Mouse (Mus musculus) liver, embryonic 15.5 days (tissue): ENCODE data around the gene 9130213A22Rik. TPM values are rescaled to one million over a fixed set of nuclear protein-coding genes. Genes with fewer than 3 reads are reported as not detected.
A peak's percentile ranks its signal among the peaks of the same experiment; 100 is the strongest.

ENCODE experiments used
- ATAC-seq: fragments of 200-750 bp; cut with Nextera tagmentation; 2 replicates; pipeline ENCODE4 v1.8.0; 2017; ENCODE audit warnings: moderate number of reproducible peaks, mild to moderate bottlenecking, moderate library complexity; ENCODE audit not compliant: insufficient read depth
- H3K27ac ChIP-seq: fragments of 300-500 bp; sonication (generic); replicated peaks from 2 replicates; pipeline ENCODE4 v1.5.1; 2015; ENCODE audit warnings: mild to moderate bottlenecking, inconsistent platforms
- H3K27me3 ChIP-seq: fragments of 300-500 bp; sonication (generic); 2 replicates; pipeline ENCODE4 v1.6.1; 2015; ENCODE audit warnings: mild to moderate bottlenecking, inconsistent platforms
- H3K36me3 ChIP-seq: fragments of 300-500 bp; sonication (generic); replicated peaks from 2 replicates; pipeline ENCODE4 v1.6.1; 2015; ENCODE audit warnings: moderate library complexity, mild to moderate bottlenecking, inconsistent platforms
- H3K4me1 ChIP-seq: fragments of 300-500 bp; sonication (generic); replicated peaks from 2 replicates; pipeline ENCODE4 v1.6.1; 2015; ENCODE audit warnings: inconsistent platforms
- H3K4me2 ChIP-seq: fragments of 300-500 bp; sonication (generic); 2 replicates; pipeline ENCODE4 v1.6.1; 2015; ENCODE audit warnings: moderate library complexity, mild to moderate bottlenecking, inconsistent platforms
- H3K4me3 ChIP-seq: fragments of 300-500 bp; sonication (generic); replicated peaks from 2 replicates; pipeline ENCODE4 v1.5.1; 2015; ENCODE audit warnings: mild to moderate bottlenecking, inconsistent platforms
- H3K9ac ChIP-seq: fragments of 300-500 bp; sonication (generic); 2 replicates; pipeline ENCODE4 v1.6.1; 2015; ENCODE audit warnings: moderate library complexity, mild to moderate bottlenecking, inconsistent platforms
- H3K9me3 ChIP-seq: fragments of 300-500 bp; sonication (generic); replicated peaks from 2 replicates; pipeline ENCODE4 v1.6.1; 2016; ENCODE audit warnings: inconsistent platforms
- WGBS: fragments of 180-500 bp; shearing (Covaris S2); methylation state at CpG from one replicate; pipeline ENCODE4 v1.1.7; 2015; ENCODE audit warnings: mixed read lengths; ENCODE audit not compliant: insufficient replicate concordance; 5-methylcytosine and 5-hydroxymethylcytosine counted together
- polyA plus RNA-seq: library from polyadenylated mRNA; unstranded; fragments of >200 nt; fragmentation: Nextera tagmentation; extraction: Ambion mirVana; gene quantifications from 2 replicates; pipeline ENCODE4 v1.2.1, GENCODE M21; 2015

9130213A22Rik gene
- polyA plus RNA-seq, 1 experiment from 2014 or later: 0.07 TPM

GRCm38 (mm10) chr11:69123693-69124497 is 1.5 kb upstream of the 9130213A22Rik start:
- Histone ChIP-seq H3K9ac (peak overlapping the region; percentile 61), H3K4me3 (peak overlapping the region; percentile 70), H3K4me1 (peaks cover 68% of the 10 kb centered on the region), H3K36me3 (no peaks in the 10 kb centered on the region), H3K27me3 (peaks cover 69% of the 10 kb centered on the region), H3K27ac (peak overlapping the region; percentile 79), H3K9me3 (no peaks in the 10 kb centered on the region), H3K4me2 (peak overlapping the region; percentile 98)
- under 1% methylated on average over 31 of the region's 31 CpGs for WGBS
- ATAC-seq: peak; percentile 69

GRCm38 (mm10) chr11:69123056-69123692 is 785 bp upstream of the 9130213A22Rik start:
- Histone ChIP-seq H3K27me3 (peaks cover 66% of the 10 kb centered on the region), H3K4me3 (peak overlapping the region; percentile 70), H3K9me3 (no peaks in the 10 kb centered on the region), H3K36me3 (no peaks in the 10 kb centered on the region), H3K4me2 (peak overlapping the region; percentile 98), H3K9ac (peak overlapping the region; percentile 61), H3K27ac (peak overlapping the region; percentile 81), H3K4me1 (peaks cover 73% of the 10 kb centered on the region)
- under 1% methylated on average over 29 of the region's 29 CpGs for WGBS
- no peak for ATAC-seq

DNA sequence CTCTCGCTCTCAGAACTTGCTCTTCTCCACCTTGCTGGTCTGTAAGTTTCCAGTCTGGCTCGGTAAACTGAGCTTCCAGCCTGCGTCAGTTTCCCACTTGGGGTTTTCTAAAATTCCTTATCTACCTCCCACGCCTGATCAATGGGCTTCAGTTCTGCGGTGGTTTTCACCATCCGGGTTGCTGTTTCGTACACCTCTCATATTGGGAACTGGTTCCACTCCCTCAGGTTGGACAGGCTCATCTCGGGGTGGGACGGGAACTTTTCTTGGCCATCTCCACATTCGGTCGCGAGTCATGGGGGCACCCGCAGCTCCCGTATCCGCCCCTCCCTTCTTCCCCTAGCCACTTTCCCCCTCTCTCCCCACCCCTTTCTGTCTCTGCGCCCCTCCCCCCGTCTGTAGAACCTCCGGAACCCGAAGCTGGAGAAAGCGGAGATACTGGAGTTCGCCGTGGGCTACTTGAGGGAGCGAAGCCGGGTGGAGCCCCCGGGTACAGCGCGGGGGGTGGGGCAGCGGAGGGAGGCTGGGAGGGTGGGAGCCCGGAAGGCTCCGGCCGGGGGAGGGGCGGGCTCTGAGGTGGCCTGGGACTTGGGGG is 551 bp downstream of the 9130213A22Rik start:
- H3K4me1 ChIP-seq: peaks cover 86% of the 10 kb centered on the region
- H3K36me3 ChIP-seq: no peaks in the 10 kb centered on the region
- peaks cover 63% of the 10 kb centered on the region for H3K27me3 ChIP-seq
- H3K27ac ChIP-seq: peak overlapping the region; percentile 81; the same call in 1 of the 2 replicates
- no peaks in the 10 kb centered on the region for H3K9me3 ChIP-seq
- no peak for ATAC-seq
- peak overlapping the region; percentile 98 for H3K4me2 ChIP-seq
- peak overlapping the region; percentile 47 for H3K9ac ChIP-seq
- peak overlapping the region; percentile 70 for H3K4me3 ChIP-seq
- 1% methylated on average over 32 of the region's 32 CpGs for WGBS

- peaks cover 64% of the 10 kb centered on the region for H3K27me3 ChIP-seq
- H3K9me3 ChIP-seq: no peaks in the 10 kb centered on the region
- H3K27ac ChIP-seq: no peak overlapping the region
- no peaks in the 10 kb centered on the region for H3K36me3 ChIP-seq
- WGBS: under 1% methylated on average over 33 of the region's 33 CpGs
- H3K4me2 ChIP-seq: peak overlapping the region; percentile 98
- H3K4me1 ChIP-seq: peaks cover 80% of the 10 kb centered on the region
- ATAC-seq: no peak
- H3K4me3 ChIP-seq: peak overlapping the region; percentile 70
- H3K9ac ChIP-seq: peak overlapping the region; percentile 25; the same call in 1 of the 2 replicates
Measured at GRCm38 (mm10) chr11:69121001-69121740, 1.2 kb downstream of the 9130213A22Rik start.

GRCm38 (mm10) chr11:69120221-69121000 is 2.0 kb downstream of the 9130213A22Rik start, which contains the start of gene Hes7:
Gene Hes7, plus strand, starts transcription at chr11:69120404.
- Histone ChIP-seq H3K27me3 (peaks cover 70% of the 10 kb centered on the region), H3K36me3 (no peaks in the 10 kb centered on the region), H3K4me1 (peaks cover 72% of the 10 kb centered on the region), H3K4me3 (peak within 1 kb of the TSS; percentile 71), H3K4me2 (peak within 1 kb of the TSS; percentile 98), H3K9me3 (no peaks in the 10 kb centered on the region), H3K9ac (peak within 1 kb of the TSS; percentile 25; the same call in 1 of the 2 replicates), H3K27ac (no peak within 1 kb of the TSS)
- no peak for ATAC-seq
- whole genome bisulfite sequencing: 2% methylated on average over 27 of the region's 27 CpGs

GRCm38 (mm10) chr11:69119446-69120155 is 2.8 kb downstream of the 9130213A22Rik start:
- H3K27ac ChIP-seq: no peak overlapping the region
- 38% methylated on average over 14 of the region's 14 CpGs for WGBS
- no peaks in the 10 kb centered on the region for H3K9me3 ChIP-seq
- no peak for ATAC-seq
- H3K4me1 ChIP-seq: peaks cover 69% of the 10 kb centered on the region
- peak overlapping the region; percentile 98 for H3K4me2 ChIP-seq
- peaks cover 74% of the 10 kb centered on the region for H3K27me3 ChIP-seq
- H3K4me3 ChIP-seq: peak overlapping the region; percentile 71
- H3K36me3 ChIP-seq: no peaks in the 10 kb centered on the region
- no peak overlapping the region for H3K9ac ChIP-seq

DNA sequence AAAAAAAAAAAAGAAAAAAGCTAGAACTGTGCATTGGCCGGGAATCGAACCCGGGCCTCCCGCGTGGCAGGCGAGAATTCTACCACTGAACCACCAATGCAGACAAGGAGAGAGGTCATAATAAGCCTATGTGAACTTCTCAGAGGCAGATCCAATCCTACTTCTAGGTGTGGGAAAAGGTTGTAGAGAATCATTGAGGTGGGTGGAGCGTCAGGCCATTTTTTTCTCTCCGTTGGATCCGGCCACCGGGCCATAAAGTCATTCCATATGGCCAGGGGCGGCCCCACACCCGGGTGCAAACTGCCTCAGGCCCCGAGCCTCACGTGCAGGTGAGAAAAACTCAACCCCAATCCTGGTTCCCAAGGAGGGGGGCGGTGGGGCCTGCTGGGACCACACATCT is 3.6 kb downstream of the 9130213A22Rik start:
- no peaks in the 10 kb centered on the region for H3K9me3 ChIP-seq
- ATAC-seq: no peak
- H3K9ac ChIP-seq: peak overlapping the region; percentile 70
- H3K4me3 ChIP-seq: peak overlapping the region; percentile 71
- no peak overlapping the region for H3K27ac ChIP-seq
- H3K4me1 ChIP-seq: peaks cover 65% of the 10 kb centered on the region
- H3K27me3 ChIP-seq: peaks cover 74% of the 10 kb centered on the region
- H3K36me3 ChIP-seq: no peaks in the 10 kb centered on the region
- WGBS: 2% methylated on average over 15 of the region's 15 CpGs
- H3K4me2 ChIP-seq: peak overlapping the region; percentile 98

- peaks cover 79% of the 10 kb centered on the region for H3K27me3 ChIP-seq
- under 1% methylated on average over 45 of the region's 45 CpGs for WGBS
- peak; percentile 36 for ATAC-seq
Measured at GRCm38 (mm10) chr11:69117737-69118695, 4.4 kb downstream of the 9130213A22Rik start.

GRCm38 (mm10) chr11:69116843-69117242 is 5.5 kb downstream of the 9130213A22Rik start:
- H3K4me1 ChIP-seq: peaks cover 51% of the 10 kb centered on the region
- no peaks in the 10 kb centered on the region for H3K36me3 ChIP-seq
- no peak overlapping the region for H3K9ac ChIP-seq
- ATAC-seq: no peak
- no peak overlapping the region for H3K27ac ChIP-seq
- WGBS: 44% methylated on average over 5 of the region's 5 CpGs
- H3K27me3 ChIP-seq: peaks cover 79% of the 10 kb centered on the region
- H3K9me3 ChIP-seq: no peaks in the 10 kb centered on the region
- H3K4me2 ChIP-seq: peak overlapping the region; percentile 98
- no peak overlapping the region for H3K4me3 ChIP-seq

More at GRCm38 (mm10) chr11:69117737-69118695, 4.4 kb downstream of the 9130213A22Rik start:
- Histone ChIP-seq H3K9ac (peak overlapping the region; percentile 70), H3K4me2 (peak overlapping the region; percentile 98), H3K36me3 (no peaks in the 10 kb centered on the region), H3K4me3 (peak overlapping the region; percentile 71), H3K9me3 (no peaks in the 10 kb centered on the region), H3K4me1 (peaks cover 59% of the 10 kb centered on the region), H3K27ac (peak overlapping the region; percentile 34)
